Mouse (Mus musculus): Measurements from ENCODE around the gene Lgals4. TPM values are rescaled to one million over a fixed set of nuclear protein-coding genes. Genes with fewer than 3 reads are reported as not detected.

Lgals4 gene
- 10 to 100 TPM; 16.8 to 29.9 TPM for polyA plus RNA-seq (2017; shearing (Covaris generic))

GRCm38 (mm10) chr7:28833723-28834347 is at the start of gene Lgals4:
Lgals4 (plus strand) TSS chr7:28833854.

GRCm38 (mm10) chr7:28788307-28789195 is 45.1 kb upstream of the Lgals4 start, which contains the start of gene Rinl:
Rinl (plus strand) TSS chr7:28788969.

GRCm38 (mm10) chr7:28808221-28808941 is 25.3 kb upstream of the Lgals4 start, which contains the start of gene Hnrnpl:
Hnrnpl (plus strand) TSS chr7:28808541.

GRCm38 (mm10) chr7:28824941-28825685 is 8.5 kb upstream of the Lgals4 start, which contains the start of gene Ech1:
Ech1 (plus strand) TSS chr7:28825217.

GRCm38 (mm10) chr7:28863540-28863939 is 29.9 kb downstream of the Lgals4 start, which contains the start of gene Lgals7:
Lgals7 (plus strand) TSS chr7:28863853.

GRCm38 (mm10) chr7:28881199-28881598 is 47.5 kb downstream of the Lgals4 start, which contains the start of gene Capn12:
Capn12 (plus strand) TSS chr7:28881422.

Other genes with a start within 250 kb of the Lgals4 start
- 10 to 100 TPM; 25.4 to 29.9 TPM for gene Samd4b, start 235.7 kb upstream of the Lgals4 start, polyA plus RNA-seq (2017; shearing (Covaris generic))
- 1 to 10 TPM; 6.8 to 7.7 TPM for gene Pak4, start 235.7 kb upstream of the Lgals4 start, polyA plus RNA-seq (2017; shearing (Covaris generic))
- not detected for gene Acp7, start 202.5 kb upstream of the Lgals4 start, polyA plus RNA-seq (2017; shearing (Covaris generic))
- gene Fbxo27, start 141.0 kb upstream of the Lgals4 start, polyA plus RNA-seq (2017; shearing (Covaris generic)), result 1 to 10 TPM; 4.2 to 6.6 TPM
- 10 to 100 TPM in 1 of 2 experiments, 1 to 10 TPM in 1; 9.6 to 16.2 TPM for gene Fbxo17, start 117.0 kb upstream of the Lgals4 start, polyA plus RNA-seq (2017; shearing (Covaris generic))
- 10 to 100 TPM; 94.8 to 97.2 TPM for gene Mrps12, start 92.0 kb upstream of the Lgals4 start, polyA plus RNA-seq (2017; shearing (Covaris generic))
- gene Sars2, start 91.9 kb upstream of the Lgals4 start, polyA plus RNA-seq (2017; shearing (Covaris generic)), result 10 to 100 TPM; 19.8 to 23.6 TPM
- not detected for gene Ccer2, start 77.7 kb upstream of the Lgals4 start, polyA plus RNA-seq (2017; shearing (Covaris generic))
- gene Sirt2, start 67.1 kb upstream of the Lgals4 start, polyA plus RNA-seq (2017; shearing (Covaris generic)), result 100 to 1,000 TPM in 1 of 2 experiments, 10 to 100 TPM in 1; 74.7 to 117 TPM
- gene Nfkbib, start 66.3 kb upstream of the Lgals4 start, polyA plus RNA-seq (2017; shearing (Covaris generic)), result 100 to 1,000 TPM; 102 to 109 TPM
- gene Rinl, start 44.9 kb upstream of the Lgals4 start, polyA plus RNA-seq (2017; shearing (Covaris generic)), result 100 to 1,000 TPM; 220 to 310 TPM
- gene Hnrnpl, start 25.3 kb upstream of the Lgals4 start, polyA plus RNA-seq (2017; shearing (Covaris generic)), result 100 to 1,000 TPM; 305 to 311 TPM
- 100 to 1,000 TPM; 187 to 201 TPM for gene Ech1, start 8.6 kb upstream of the Lgals4 start, polyA plus RNA-seq (2017; shearing (Covaris generic))
- 10 to 100 TPM in 1 of 2 experiments, 1 to 10 TPM in 1; 3.2 to 11.6 TPM for gene Lgals7, start 30.0 kb downstream of the Lgals4 start, polyA plus RNA-seq (2017; shearing (Covaris generic))
- gene Capn12, start 47.6 kb downstream of the Lgals4 start, polyA plus RNA-seq (2017; shearing (Covaris generic)), result under 1 TPM in 1 of 2 experiments, not detected in 1; 0.65 TPM
- 100 to 1,000 TPM; 157 to 274 TPM for gene Actn4, start 128.5 kb downstream of the Lgals4 start, polyA plus RNA-seq (2017; shearing (Covaris generic))
- gene Eif3k, start 148.0 kb downstream of the Lgals4 start, polyA plus RNA-seq (2017; shearing (Covaris generic)), result 100 to 1,000 TPM; 357 to 451 TPM
- 100 to 1,000 TPM; 152 to 176 TPM for gene Map4k1, start 148.2 kb downstream of the Lgals4 start, polyA plus RNA-seq (2017; shearing (Covaris generic))

Measured in activated CD4-positive, CD25-positive, alpha-beta regulatory T cell (primary cell).